Mouse (Mus musculus) layer of hippocampus, adult 11-12 months (tissue): ENCODE results near the gene Apoe.
A peak's percentile ranks its signal among the peaks of the same experiment; 100 is the strongest.
"Not testable (repeated sequence)": the region's sequence is repeated elsewhere in the genome, so short reads cannot be mapped to it uniquely, and the experiment has no call there.

ENCODE experiments used
- DNase-seq: peaks from one replicate; pipeline ENCODE4 v3.0.0; 2022; ENCODE audit warnings: low spot score

Apoe gene

DNA sequence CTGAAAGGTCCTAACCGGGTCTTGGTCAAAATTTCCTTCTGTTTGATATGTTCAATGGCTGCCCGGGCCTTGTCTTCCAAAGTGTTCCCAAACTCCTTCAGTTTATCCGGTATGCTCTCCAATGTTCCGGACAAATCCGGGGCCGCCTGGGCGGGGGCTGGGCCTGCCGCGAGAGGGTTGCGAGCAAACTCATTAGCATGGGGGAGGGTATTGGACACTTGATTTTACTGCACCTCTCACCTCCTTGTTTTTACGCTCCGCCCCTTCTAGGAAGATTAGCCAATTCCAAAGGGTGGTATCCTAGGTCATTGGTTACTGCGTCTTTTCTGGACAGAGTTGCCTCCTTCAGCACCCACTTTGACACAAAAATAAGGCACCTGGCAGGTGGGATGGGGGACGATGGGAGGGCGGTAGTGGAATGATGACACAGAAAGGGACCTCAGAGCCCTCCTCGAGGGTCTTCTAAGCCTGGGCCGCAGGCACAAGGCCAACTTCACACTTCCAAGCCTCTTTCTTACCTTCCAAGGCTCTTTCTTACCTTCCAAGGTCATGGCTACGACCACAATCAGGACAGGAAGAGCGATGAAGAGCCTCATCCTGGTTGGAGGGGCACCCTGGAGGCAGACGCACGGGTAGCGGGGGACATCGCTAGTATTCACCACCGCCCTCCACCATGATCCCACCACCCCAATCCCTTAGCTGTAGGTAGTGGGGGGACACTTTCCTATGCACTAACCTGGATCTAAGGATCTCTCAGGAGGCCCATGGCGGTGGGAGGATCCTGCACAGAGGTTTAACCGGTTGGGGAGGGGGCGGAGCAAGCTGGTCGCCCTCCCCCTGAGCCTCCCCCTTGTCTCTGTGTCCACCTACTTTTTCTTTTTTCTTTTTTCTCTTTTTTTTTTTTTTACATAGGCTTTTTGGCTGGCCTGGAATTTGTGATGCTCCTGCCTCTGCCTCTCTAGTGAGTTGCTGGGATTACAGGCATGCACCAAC is 6.8 kb downstream of the Apoe start, which contains the start of gene Apoc1:
Gene Apoc1 (minus strand): TSS at position 788 of the 993 bp plus-strand sequence.
- DNase-seq, result no peak

DNA sequence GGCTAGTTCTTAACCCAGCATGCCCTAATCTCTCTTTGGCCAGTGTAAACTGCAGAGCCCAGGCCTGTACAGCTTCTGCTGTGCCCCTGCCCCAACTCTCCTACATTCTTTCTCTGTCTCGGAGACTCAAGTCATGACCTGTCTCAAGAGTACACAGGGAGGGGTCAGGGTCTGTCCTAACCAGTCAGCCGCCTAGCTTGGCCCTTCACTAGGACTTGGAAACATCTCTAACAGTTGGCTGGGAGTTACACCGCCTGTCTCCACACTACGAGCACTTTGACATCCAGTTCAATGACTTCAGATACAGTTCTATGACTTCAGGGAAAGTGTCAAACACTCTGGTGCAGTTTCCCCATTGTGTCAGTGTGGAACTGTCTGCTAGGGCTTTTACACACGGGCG is 7.6 kb downstream of the Apoe start:
- no peak for DNase-seq

DNA sequence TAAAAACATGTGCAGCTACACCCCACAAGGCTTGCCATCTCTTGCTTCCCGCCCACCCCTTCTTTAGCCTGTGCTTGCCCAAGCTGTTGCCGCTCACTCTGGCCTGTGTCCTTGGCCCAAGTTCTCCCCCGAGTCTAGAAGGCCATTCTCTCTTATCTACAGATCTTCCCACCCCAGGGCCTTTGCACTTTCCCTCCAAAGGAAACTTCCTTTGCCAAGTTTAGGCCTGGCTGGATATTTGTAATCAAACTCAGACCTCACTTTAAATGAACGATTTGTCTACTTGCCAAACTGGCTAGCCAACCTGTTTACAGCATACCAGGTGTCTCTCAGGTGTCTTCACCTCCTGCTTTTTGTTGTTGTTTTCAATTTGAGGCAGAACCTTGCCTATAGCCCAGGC is 8.1 kb downstream of the Apoe start:
- no peak for DNase-seq

DNA sequence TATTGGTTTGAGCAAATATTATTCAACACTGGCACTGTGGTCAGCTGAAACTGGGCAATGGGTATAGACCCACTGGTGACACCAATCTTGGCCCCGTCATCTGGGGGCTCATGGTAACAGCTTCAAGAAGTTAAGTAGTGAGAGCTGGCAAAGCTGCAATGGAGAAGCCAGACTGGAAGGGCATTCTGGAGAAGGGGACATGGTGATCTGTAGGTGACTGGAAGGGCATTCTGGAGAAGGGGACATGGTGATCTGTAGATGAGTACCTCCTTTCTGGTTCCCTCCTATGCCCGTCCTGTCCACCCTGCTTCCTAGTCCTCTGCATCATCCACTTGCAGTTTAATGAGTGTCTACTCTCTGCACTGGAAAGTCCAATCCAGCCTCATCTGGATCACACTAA is 10.4 kb downstream of the Apoe start:
- DNase-seq, result no peak

DNA sequence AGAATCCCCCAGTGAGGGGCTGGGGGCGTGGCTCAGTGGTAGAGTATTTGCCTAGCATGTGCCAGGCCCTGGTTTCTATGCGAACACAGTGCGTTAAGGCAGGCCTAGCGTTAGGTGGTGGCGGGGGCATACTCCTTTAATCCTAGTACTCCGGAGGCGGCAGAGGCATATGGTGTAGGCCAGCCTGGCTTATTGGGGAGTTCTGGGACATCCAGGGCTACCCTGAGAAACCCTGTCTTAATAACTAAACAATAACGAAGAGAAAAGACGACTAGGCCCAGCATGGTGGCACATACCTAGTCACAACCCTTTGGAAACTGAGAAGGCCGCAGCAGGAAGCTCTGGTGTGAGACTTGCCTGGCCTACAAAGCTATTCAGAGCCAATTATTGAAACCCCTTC is 10.9 kb downstream of the Apoe start:
- DNase-seq, result no peak

DNA sequence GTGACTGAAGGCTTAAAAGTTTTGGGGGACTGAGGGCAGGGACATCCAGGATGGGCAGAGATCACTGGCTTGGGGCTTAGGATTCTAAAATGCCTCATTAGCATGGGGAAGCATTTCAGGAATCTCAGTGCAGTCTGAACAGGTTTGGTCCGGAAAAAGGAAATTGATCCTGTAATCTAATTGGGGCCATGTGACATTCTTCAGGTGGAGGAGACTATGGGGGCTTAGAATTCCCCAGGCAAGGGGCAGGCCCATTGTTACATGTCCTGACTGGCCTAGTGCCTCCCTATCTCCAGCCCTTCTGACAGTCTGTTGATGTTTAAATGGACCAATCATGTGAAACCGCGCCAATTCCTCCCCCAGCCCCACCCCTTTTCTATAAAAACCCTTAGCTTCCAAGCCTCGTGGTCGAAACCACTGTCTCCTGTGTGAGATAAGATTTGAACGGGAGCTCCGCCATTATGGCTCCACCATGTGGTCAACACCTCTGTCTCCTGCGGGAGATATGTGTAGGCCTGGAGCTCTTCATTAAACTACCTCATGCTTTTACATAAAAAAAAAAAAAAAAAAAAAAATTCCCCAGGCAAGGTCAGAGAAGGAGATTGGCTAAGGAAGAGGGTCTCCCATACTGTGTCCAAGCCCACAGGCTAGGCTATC is 11.9 kb downstream of the Apoe start:
- not testable (repeated sequence) for DNase-seq

DNA sequence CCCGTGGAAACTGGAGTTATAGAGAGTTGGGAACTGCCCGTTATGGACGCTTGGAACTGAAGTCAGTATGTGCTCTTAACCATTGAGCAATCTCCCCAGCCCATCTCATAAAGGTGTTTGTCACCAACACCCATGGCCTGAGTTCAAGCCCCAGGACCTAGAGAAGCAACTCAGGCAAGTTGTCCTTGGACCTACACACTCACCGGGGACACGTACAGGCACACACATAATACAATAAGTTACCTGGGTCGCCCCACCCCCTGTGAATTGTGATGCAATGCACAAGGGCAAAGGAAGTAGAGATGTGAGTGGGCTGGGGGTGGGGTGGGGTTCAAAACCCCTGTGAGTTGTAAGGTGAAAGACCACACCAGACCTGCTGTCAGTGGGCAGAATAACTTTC is 12.5 kb downstream of the Apoe start:
- no peak for DNase-seq

DNA sequence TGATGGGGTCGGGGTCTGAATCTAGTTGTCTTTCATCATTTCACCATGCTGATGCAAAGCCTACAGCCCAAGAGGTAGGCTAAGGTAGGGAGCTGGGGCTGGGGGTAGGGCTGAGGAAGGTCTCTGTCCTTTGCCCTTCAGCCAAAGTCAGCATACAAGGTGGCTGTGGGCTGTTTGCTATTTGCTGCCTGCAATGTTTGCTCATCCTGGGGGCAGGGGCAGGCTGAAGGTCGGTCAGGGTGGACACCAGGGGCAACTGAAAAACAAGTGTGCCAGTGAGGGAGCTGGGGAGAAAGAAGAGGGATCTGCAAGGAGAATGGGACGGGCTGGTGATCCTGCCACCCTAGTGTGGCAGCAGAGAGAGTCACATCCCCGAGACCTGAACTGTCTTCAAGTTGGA is 13.6 kb downstream of the Apoe start:
- DNase-seq, result no peak

DNA sequence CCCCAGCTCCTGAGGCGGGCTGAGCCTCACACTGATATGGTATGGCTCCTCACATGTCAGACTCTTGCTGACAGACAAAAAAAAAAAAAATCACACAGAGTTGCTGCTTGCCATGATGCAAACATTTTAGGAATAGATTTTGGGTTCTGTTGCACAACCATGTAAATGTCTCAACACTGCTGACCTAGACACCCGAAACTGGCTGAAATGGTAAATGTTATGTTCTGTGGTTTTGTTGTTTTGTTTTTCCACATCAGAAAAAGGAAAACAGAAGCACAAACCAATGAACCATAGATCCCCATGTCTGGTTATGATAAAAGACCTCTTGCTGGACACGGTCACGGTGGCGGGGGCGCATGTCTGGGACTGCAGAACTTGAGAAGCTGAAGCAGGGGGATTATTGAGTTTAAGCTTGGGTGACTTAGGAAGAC is 15.2 kb downstream of the Apoe start:
- no peak for DNase-seq

DNA sequence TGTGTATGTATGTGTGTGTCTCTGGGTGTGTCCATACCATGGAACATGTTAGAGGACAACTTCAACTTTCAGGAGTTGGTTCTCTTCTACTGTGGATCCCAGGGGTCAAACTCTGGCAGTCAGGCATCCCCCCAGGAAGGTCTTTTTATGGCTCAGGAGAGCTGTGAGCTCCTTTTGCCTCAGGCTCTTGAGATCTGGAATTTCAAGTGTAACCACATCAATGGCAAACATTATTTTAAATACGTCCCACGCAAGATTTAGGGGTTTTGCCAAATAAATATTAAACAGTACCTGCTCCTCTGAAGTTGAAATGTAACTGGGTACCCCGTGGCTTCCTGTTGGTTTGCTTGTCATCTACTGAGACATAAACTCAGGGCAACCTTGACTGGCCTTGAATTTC is 16.0 kb downstream of the Apoe start:
- no peak for DNase-seq

DNA sequence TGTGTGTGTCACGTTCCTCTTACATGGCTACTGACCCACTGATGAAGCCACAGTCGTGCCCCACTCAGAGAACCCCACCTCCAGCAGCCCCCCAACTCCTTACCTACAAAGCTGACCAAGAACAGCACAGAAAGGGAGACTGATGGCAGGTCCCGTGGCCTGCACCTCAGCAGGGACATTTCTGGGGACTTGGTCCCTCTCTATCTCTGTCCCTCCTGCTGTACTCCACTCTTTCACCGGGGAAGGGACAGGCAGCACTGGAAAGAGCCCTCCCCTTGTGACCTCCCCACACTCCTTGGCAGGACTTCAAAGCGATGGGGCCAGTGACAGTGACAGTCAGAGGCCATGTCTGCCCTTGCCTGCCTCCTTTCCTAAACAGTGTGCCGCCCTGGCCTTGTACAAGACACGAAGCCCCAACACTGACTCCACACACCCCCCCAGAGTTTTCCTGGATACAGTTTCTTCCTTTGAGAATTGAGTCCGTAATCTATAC is 17.7 kb downstream of the Apoe start, which contains the start of the genes Gm44805 and Apoc4:
Gene Gm44805 (minus strand): TSS at position 222 of the 493 bp plus-strand sequence.
Gene Apoc4 (minus strand): TSS at position 278 of the 493 bp plus-strand sequence.
- no peak for DNase-seq

DNA sequence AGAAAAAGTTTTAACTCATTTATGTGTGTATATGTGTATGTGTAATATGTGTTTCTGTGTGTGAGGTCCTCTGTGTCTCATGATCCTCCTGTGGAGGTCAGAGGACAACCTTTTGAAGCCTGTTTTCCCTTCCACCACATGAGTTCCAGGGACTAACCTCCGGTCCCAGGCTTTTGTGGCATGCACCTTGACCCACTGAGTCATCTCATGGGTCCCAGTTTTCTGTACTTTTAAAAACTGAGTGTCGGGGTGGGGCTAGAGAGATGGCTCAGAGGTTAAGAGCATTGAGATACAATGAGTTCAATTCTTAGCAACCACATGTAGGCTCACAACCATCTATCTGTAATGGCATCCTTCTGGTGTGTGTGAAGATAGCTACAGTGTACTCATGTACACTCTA is 18.3 kb downstream of the Apoe start:
- no peak for DNase-seq

DNA sequence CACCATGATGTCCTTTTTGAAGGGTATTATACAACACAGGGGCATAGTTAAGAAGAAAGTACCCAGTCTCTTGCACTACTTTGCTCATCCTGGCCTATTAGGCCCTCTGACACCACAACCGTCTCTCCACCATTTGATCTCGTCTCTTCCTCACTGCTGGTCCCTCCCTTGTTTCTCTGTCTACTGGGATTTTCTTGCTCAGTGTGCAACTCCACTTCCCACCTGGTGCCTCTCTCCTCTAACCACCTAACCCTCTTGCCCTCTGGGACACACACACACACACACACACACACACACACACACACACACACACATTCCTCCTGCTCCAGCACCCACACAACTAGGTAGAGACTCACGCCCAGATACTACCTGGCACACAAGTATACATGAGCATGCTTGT is 20.1 kb downstream of the Apoe start:
- no peak for DNase-seq

DNA sequence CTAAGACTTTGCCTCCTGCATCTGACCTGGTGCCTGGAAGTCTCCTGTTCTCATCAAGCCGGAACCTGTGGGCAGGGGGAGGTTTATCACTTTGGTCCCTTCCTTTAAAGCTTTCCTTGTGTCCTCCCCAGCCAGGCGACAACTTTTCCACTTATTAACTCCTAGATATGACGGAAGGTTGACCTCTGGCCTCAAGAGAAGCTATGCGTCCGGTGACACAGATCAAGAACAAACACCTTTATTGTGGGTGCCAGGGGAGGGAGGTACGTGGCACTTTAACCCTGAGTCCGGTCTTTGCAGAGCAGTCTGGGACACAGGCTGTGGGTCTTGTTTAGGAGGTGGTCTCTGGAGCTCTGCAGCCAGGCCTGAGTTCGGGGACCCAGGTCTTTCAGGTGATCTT is 21.1 kb downstream of the Apoe start, which contains the start of gene Apoc2:
Gene Apoc2 (minus strand): TSS at position 70 of the 400 bp plus-strand sequence.
- no peak for DNase-seq

DNA sequence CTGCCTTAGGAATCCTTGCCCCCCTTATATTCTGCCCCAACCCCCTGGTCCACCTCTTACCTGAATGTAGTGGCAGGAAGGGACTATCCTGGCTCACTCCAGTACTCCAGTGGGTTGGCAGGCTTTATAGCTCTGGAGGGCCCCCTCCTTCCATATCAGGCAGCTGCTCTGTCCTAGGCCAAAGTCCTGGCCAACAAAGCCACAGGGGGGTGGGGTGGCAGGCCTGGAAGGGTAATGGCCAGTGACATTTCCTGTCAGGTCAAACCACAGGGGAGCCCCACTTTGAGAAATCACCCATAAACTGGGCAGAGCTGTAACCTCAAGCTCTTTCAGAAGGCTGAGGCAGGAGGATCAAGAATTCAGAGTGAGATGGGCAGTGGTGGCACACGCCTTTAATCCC is 22.3 kb downstream of the Apoe start:
- no peak for DNase-seq

DNA sequence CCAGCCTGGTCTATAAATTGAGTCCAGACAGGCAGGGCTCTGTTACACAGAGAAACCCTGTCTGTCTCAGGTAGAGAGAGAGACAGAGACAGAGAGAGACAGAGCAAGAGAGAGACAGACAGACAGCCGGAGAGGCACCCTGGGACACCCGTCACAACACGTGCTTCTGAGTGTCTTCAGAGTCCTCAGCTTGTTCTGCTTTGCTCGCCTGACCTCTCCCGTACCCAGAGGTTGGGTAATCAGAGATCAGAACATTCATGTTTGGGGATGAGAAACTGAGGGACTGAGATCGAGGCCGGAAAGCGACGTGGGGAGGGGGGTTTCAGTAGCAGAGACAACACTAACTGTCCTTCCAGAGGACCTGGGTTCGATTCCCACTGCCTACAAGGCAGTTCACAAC is 23.2 kb downstream of the Apoe start:
- DNase-seq, result no peak

DNA sequence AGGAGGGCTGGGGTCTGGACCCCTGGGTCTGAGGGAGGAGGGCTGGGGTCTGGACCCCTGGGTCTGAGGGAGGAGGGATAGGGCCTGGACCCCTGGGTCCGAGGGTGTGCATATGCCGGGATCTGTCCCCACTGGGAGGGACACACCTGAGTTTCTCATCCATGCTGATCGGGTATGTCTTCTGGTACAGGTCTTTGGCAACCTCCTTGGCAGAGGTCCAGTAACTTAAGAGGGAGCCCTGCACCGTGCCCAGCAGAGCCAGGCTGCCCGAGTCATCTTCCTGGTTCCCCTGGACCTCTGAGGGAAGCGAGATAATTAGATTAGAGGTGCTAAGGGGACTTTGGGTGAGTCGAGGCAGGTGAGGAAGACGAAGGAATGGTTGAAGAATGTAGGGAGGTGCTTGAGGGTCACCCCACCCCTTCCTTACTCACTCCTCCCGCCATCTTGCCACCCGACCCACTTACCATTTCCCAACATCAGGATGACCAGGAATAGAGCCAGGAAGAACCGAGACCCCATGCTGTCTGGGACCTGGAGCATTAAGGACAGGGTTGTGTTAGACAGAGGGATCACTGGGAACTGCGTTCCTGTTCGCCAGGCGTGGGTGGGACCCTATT is 25.8 kb downstream of the Apoe start:
- DNase-seq, result no peak

DNA sequence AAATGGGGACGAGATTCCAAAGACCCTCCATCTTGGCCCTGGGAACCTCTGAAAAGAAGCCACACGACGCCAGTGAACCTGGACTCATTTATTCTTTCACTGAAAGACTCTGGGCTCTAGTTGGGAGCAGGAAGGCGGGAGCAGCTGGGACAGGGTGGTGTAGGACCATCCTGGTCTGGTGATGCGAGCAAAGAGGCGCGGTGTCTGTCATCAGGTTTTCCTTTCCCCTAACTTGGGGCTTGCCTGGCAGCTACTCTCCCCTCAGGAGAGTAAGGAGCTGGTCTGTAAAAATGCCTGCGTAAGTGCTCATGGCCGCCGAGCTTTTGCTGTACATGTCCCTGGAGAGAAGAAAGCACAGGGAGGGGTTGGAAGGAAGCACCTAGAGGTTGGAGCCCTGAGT is 27.5 kb downstream of the Apoe start:
- no peak for DNase-seq

DNA sequence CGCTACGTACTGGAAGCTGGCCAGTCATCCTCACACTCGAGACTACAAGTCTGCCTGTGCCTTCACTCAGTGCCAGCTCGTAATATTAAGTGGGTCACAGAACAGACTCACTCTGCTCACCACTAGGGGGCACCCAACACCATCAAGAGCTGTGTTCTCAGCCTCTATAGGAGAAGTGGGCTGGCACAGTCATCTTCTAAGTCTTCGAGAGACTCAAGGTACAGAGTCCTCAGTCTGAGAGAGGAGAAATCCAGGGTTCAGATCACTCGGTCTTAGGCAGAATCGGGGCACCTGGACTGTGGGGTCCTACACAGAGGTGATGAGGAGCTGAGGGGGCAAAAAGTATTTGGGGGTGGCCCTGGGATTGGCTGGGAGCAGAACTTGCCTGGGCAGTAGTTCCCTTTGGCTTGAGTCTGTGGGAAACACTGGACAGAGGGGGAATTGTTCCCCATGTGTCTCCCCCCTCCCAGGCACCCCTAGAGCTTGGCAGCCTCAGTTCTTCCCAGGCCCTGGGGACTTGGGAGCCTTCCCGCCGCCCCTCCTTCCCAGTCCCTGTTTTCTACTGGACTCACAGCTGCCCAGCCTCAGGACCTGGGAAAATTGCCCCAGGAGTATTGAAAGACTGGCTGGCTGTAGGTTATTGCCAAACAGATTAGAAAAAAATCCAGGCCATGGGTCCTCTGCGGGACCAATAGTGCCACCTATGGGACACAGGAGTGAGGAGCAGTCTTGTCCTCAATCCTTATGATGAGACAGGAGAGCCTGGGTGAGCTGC is 29.9 kb downstream of the Apoe start:
- peak; percentile 96 for DNase-seq

DNA sequence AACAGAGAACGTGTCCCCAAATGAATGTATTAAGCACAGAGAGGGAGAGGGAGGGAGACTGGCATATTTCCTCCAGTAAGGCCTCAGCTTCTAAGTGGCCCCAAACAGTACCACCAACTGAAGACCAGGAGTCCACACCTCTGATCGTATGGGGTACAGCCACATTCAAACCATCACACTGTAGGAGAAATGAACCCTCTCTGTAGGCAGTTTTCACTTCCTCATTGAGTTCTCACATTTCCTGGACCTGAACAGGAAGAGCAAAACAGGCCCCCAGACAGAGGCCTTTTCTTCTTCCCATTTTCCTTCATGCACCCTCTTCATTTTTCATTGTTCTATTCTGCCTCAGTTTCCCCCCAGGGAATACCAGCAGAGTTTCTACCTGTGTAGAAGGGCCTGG is 31.6 kb downstream of the Apoe start:
- no peak for DNase-seq

DNA sequence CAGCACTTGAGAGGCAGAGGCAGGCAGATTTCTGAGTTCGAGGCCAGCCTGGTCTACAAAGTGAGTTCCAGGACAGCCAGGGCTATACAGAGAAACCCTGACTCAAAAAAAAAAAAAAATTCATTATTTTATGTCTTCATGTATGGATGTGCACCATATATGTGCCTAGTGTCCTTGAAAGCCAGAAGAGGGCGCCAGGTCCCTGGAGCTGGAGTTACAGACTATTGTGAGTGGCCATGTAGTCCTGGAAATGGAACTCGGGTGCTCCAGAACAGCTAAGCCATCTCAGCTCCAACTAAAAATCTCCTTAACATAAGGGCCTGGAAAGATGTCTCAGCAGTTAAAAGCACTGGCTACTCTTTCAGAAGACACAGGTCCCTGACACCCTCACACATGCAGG is 32.2 kb downstream of the Apoe start:
- no peak for DNase-seq
